Mouse (Mus musculus) kidney, adult 18-20 months (tissue): ENCODE data around the gene Tmem132e.

Experiments
- DNase-seq: peaks from one replicate; pipeline ENCODE4 v3.0.0; 2021

Tmem132e gene

DNA sequence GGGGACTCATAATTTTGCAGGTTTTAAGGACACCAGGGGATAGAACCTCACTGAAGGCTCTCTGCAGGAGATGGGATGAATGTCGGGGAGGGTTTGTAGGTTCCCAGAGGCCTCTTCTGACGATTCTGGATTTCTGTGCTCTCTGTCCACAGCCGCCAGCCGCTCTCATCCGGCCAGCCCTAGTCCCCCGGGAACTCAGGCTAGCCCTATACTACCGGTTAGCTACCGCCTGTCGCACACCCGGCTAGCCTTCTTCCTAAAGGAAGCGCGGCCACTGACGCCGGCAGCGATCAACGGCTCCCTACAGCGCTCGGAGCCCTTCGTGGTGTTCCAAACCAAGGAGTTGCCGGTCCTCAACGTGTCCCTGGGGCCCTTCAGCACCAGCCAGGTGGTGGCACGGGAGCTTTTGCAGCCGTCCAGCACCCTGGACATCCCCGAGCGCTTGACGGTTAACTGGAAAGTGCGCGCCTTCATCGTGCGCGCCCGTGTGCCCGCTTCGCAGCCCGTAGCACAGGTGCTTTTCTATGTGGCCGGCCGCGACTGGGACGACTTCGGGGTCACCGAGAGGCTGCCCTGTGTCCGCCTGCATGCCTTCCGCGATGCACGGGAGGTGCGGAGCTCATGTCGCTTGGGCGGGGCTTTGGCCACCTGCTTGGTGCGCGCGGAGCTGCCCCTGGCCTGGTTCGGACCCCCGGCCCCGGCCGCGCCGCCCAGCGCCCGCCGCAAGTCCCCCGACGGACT is 45.6 kb downstream of the Tmem132e start:
- DNase-seq, result no peak

DNA sequence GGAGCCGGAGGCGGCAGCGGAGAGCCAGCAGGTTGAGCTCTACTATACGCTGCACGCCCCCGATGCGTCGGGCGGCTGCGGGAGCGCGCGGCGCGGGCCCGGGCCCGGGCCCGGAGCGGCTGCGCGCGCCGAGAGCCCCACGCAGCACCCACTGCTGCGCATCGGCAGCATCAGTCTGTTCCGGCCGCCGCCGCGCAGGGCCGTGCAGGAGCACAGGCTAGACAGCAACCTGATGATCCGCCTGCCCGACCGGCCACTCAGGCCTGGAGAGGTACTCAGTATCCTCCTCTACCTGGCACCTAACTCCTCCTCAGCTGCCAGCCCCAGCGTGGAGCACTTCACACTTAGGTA is 46.1 kb downstream of the Tmem132e start:
- DNase-seq, result no peak

DNA sequence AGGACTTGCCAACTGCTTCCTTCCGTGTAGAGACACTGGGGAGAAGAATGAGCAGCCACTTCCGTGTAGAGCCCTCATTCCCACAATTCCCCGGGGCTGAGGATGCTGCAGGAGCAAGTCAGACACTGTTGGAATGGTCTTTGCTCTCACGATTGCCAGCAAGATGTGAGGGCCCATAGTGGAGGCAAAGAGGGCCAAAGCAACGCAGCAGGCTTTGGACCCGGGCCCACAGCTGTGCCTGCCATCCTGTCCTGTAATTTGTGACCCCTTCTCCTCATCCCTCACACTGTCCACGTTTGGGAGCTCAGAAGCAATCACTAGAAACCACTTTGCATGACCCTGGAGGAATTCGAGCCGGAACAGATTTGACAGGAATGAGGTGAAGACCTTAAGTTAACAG is 59.8 kb downstream of the Tmem132e start:
- DNase-seq, result no peak

DNA sequence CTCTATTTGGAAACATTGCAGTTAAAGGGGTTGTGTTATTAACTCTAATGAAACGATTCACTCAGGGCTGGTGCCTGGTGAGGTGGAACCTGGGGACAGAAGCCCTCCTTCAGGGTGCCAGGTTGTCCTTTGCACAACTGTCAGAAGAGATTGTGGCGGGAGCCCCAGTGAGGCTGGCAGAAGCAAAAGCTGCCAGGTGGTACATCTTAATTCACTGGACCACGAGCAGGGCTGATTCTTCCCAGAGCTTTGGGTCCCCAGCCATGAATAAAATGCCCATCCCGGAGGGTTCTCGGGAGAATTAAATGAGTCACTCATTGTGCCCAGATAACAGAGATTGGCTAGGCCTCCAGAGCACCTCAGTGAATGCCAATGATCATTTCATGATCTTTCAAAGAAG is 63.8 kb downstream of the Tmem132e start:
- no peak for DNase-seq

DNA sequence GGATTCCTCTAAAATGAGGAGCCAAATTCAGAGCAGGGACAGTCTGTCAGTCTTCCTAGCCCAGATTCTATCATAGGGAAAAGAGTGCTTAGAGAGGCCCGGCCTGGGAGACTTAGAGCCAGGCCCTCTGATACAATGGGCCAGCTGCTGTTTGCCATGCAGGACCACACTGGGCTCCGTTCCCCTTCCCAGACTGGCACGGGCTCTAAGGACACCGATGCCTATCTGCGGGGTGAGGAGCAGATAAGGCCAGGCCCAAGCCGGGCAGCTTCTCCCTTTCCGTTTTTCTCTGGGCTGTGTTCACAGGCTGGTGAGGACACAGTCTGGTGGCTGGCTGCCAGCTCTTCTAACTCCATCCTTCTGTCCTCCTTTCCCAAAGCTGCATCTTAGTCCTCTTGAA is 64.5 kb downstream of the Tmem132e start:
- no peak for DNase-seq

DNA sequence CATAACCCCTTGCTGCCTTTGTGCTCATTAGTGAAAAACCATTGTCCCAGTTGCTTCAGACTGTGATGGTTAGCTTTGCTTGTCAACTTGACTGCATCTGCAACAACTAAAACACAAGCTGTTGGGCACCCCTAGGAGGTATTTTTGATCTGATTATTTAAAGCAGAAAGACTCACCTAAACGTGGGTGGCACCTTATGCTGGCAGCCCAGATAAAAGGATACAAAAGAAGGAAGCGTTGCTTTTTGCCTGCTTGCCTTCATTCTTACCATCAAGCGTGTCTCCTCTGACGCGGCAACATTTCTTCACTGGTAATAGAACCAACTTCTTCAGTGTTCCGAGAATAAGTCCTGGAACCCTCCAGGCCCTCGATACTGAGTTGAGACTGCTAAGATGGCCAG is 72.6 kb downstream of the Tmem132e start:
- DNase-seq, result no peak

DNA sequence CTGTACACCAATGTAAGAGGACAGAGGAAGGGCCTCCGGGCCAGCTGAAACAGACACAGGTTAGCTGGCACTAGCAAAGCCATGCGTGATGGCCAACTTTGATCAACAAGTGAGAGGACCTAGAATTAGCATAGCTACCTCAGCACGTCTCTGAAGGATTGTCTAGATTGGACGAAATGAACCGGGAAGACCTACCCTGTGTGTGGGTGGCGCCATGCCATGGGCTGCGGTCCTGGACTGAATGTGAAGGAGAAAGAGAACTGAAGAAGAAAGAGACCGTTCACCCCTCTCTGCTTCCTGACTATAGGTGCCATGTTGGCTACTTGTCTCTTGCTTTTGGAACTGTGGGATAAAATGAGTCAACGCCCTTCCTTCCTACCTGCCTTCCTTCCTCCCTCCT is 76.8 kb downstream of the Tmem132e start:
- no peak for DNase-seq

DNA sequence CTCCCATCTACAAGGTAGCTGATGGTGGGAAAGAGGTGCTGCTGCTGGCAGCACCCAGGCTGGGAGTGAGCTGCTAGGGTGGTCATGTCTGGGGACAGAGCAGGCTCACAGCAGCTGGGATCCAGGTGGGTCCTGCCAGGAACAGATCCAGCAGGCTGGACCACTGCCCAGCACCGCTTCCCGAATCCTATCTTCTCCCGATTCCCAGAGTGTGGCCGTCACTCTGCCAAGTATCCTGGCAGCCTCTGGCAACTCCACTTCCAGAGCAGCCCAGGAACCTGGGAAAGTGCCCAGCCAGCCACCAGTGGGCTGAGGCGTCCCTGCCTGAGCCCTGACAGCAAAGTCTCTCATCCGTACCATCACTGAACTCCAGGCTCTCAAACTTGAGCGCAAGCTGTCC is 78.5 kb downstream of the Tmem132e start:
- DNase-seq, result no peak

DNA sequence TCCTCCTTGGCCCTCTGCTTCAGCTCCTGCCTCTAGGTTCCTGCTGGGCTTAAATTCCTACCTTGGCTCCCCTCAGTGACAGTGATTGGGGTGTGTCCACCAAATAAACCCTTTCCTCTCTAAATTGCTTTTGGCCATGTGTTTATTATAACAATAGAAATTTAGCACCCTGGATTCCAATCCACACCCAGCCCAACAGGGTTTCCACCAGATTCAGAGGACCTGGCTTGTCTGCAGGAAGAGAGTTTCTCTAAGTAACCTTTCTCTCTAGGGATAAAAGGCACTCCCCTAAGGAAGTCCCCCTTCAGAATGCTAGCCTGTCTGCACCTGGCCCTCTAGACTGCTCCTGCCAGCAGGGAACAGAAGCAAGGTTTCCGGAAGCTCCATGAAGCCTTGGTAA is 82.4 kb downstream of the Tmem132e start:
- no peak for DNase-seq

DNA sequence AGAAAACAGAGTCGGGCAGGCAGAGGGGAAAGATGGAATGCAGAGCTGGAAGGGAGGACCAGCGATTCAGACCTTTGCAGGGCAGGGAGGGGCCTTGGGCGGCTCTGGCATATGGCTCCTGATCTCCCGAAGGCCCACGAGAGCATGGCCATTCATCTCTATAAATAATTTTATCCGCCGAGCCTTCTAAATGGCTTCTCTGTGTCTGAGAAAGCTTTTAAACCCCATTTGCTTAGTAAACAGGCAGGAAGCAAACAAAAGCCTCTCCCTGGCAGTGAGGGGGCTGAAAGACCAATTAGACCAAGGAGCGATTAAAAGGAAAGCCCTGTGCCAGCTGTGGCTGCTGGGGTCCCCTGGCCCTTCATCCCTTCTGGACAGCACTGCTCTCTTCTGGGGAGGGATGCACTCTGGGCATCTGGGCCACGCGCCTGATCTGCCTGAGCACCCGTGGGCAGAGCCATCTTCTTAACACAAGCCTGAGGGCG is 84.5 kb downstream of the Tmem132e start:
- no peak for DNase-seq

DNA sequence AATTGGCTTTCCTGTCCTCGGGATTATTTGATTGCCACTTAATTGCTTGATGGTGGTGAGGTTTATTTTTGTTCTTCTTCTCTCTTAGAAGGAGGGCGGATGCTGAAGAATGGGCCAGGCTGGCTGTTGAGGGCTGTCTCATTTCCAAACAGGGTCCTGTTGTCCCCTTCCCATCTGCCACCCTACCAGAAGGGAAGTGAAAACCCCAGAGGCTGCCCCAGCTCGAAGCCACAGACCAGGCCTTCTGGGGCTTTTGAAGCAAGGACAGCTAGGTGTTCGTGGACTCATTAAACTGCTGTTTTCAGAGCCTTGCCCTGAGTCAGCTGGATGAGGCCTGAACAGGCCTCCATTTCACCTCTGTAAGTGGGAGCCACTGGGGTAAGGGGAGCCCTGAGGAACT is 87.4 kb downstream of the Tmem132e start:
- no peak for DNase-seq

DNA sequence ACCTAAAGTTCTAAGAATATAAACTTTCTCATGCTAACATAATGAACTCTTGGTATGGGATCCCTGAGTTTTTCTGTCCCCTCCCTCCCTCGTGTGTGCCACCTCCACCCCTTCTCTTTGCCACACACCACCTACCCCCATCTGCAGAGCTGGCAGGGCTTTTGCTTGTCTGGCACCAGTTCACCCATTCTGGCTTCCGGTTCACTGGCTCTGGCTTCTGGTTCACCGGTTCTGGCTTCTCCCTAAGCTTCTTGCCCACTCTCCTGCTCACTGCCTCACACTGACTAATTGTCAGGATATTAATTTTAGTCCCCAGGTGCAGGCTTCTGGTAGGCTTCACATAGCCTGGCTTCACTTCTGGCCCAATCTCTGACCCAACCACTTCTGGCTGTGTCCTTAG is 88.7 kb downstream of the Tmem132e start:
- DNase-seq, result no peak

DNA sequence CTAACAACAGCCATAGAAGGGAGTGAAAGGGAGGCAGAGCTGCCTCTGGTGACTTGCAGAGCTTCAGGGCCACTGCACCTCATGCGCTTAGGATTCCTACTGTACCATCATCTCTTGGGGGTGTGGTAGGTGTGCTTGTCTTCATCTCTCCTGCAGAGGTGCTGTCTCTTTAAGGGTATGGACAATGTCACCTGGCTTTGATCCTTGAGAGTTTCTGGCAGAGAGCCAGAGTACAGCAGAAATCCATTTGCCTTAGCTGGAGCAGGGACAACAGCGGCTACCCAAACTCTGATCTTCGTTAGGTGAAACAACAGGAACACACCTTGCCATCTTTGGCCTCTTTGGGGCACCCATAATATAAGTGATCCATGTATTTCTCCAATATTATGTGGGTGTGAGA is 92.2 kb downstream of the Tmem132e start:
- no peak for DNase-seq

DNA sequence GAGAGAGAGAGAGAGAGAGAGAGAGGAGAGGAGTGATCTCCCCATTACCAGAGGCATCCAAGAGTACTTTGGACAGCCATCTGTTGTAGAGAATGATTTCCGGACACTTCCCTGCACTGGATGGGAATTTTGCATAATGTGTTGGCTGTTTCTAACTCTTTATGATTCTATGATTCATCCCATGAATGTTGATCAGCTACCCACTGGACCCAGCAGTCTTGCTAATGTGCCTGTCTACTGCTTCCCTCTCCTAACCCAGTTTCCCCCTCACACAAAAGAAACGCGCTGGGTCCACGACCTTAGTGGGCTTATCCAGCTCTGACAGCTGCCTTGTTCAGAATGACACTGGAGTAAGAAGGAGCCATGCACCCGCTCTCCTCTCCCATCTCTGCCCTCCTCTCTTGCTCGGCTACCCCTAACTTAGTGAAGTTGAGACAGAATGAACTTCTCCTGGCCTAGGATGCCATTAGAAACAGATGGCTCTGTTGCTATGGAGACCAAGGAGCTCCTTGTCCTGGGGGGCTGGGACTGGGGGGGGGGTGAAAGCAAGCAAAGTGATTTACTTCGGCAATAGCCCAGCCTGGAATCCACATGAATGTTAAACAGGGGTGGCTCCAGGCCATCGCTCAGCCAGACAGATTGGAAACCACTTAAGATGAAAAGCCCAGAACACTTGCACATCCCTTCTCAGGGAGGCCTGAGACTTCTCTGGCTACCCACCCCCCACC is 98.8 kb downstream of the Tmem132e start:
- DNase-seq, result no peak

DNA sequence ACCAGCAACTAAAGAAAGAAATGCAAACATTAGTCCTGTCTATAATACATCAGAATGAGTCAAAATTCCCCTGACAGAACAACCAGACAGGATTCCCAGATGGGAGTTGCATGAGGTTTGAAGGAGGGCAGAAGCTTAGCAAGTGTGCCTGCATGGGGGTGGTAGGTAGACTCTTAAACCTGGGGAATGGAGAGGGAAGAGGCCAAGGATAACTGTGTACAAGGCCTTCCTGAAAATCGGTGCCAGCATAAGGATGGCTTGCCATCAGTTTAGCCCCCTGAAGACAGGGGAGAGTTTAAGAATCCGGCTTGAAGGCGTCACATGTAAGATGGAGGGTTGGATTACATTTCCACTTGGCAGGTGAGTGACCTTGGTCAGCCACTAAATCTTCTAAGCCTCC is 102.2 kb downstream of the Tmem132e start:
- DNase-seq, result no peak
